Mouse (Mus musculus): ENCODE results near the gene Sh3glb2.

- TF ChIP-seq CTCF (IDR thresholded peaks at IDR 0.05; ENCODE audit: low read depth, low read length) (no peak), POLR2A (IDR thresholded peaks at IDR 0.05; ENCODE audit: extremely low read depth, insufficient read depth, low read length) (no peak)
Measured at GRCm38 (mm10) chr2:30336174-30336915, 22.8 kb downstream of the Sh3glb2 start.
